ENCODE assay signal across 10 mouse cellular contexts in the genomic region with DNA sequence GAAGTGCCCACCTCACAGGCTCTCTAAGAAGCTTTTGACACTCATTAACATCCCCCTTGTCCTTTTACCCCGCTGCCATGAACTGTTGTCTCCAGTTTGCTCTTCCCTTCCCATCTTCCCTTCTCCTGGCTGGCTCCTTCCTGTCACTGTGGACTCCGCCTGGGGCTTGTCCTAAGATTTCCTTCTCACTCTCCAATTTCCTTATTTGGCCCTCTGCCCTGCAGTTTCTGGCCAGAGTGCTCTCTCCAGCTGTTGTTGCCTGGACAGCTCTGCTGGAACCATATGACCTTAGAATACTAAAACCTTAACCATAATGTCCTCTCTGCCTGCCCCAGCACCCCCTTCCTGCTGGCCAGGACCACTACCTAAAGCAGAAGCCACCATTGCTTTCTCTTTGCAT. TPM values are rescaled to one million over a fixed set of nuclear protein-coding genes. Genes with fewer than 3 reads are reported as not detected.
DNase-seq lines count a peak whose midpoint lies in the region; ATAC-seq and TF ChIP-seq lines count a peak whose summit lies in the region.
"Had no signal": no experiment of that assay in that cellular context is flagged by ENCODE, and none has a peak within 500 bp of the region (broad histone marks: within the 10 kb centered on the region; RNA-seq: fewer than 3 reads in every experiment).

No protein-coding gene starts in this region.

- no peak for ATAC-seq in intestine, postnatal 0 days
- ATAC-seq in hindbrain, embryonic 14.5 days (ENCODE audit: low FRiP score) = no peak
- ATAC-seq in CD4-positive, CD25-positive, alpha-beta regulatory T cell, adult 4 months = no peak

- 0 out of 2 replicates have a peak overlapping the region, but pooled peaks have one; percentile 15 for H3K27ac ChIP-seq in intestine, postnatal 0 days (ENCODE audit: low read depth, low read length)
- no peak overlapping the region for H3K27ac ChIP-seq in hindbrain, embryonic 14.5 days
- H3K27ac ChIP-seq: hindbrain, embryonic 15.5 days; neural tube, embryonic 13.5 days had no signal

- TF ChIP-seq CTCF in intestine, postnatal 0 days (IDR thresholded peaks at IDR 0.05; ENCODE audit: low read depth) = no peak

- 0 out of 2 replicates have a peak, but pooled peaks cover 4% of the 10 kb centered on the region for H3K4me1 ChIP-seq in intestine, postnatal 0 days (replicated peaks; ENCODE audit: control insufficient read depth, insufficient read depth, low read length)
- H3K4me1 ChIP-seq in hindbrain, embryonic 14.5 days (replicated peaks; ENCODE audit: control insufficient read depth, insufficient read depth, low read length) = no peaks in the 10 kb centered on the region
- H3K4me1 ChIP-seq: hindbrain, embryonic 15.5 days; neural tube, embryonic 13.5 days had no signal

- H3K27me3 ChIP-seq in intestine, postnatal 0 days (replicated peaks; ENCODE audit: control insufficient read depth, insufficient read depth, low read length) = no peaks in the 10 kb centered on the region
- H3K27me3 ChIP-seq in hindbrain, embryonic 14.5 days (ENCODE audit: control insufficient read depth, insufficient read depth, low read length) = no peaks in the 10 kb centered on the region
- H3K27me3 ChIP-seq: hindbrain, embryonic 15.5 days; neural tube, embryonic 13.5 days had no signal

- H3K9ac ChIP-seq in intestine, postnatal 0 days (ENCODE audit: low read depth, low read length) = no peak overlapping the region
- no peak overlapping the region for H3K9ac ChIP-seq in hindbrain, embryonic 14.5 days
- H3K9ac ChIP-seq: hindbrain, embryonic 15.5 days; neural tube, embryonic 13.5 days had no signal

- H3K4me2 ChIP-seq in intestine, postnatal 0 days (replicated peaks; ENCODE audit: low read depth) = no peak overlapping the region
- no peak overlapping the region for H3K4me2 ChIP-seq in hindbrain, embryonic 14.5 days (replicated peaks)
- H3K4me2 ChIP-seq: hindbrain, embryonic 15.5 days; neural tube, embryonic 13.5 days had no signal

- WGBS in intestine, postnatal 0 days = 32% methylated on average over 2 of the region's 2 CpGs
- WGBS in hindbrain, embryonic 14.5 days = 49% methylated on average over 2 of the region's 2 CpGs

- H3K4me3 ChIP-seq in intestine, postnatal 0 days (ENCODE audit: low read depth, low read length) = no peak overlapping the region
- no peak overlapping the region for H3K4me3 ChIP-seq in hindbrain, embryonic 14.5 days (replicated peaks; ENCODE audit: low read length)
- H3K4me3 ChIP-seq: hindbrain, embryonic 15.5 days; neural tube, embryonic 13.5 days had no signal

- DNase-seq in adrenal gland, adult 2 months = peak; percentile 46
- no peak for DNase-seq in adrenal gland, adult 8-10 months
- peak; percentile 36 for DNase-seq in fibroblast of lung, adult 2 months (ENCODE audit: low read depth)
- DNase-seq in lung, postnatal 10 days = peak; percentile 91
- no peak for DNase-seq in embryo, embryonic 10 days (ENCODE audit: low spot score)
- DNase-seq in hindbrain, embryonic 14.5 days (ENCODE audit: low spot score) = no peak

- no peaks in the 10 kb centered on the region for H3K9me3 ChIP-seq in intestine, postnatal 0 days (ENCODE audit: control insufficient read depth)
- no peaks in the 10 kb centered on the region for H3K9me3 ChIP-seq in hindbrain, embryonic 14.5 days (ENCODE audit: control insufficient read depth, low read length)
- H3K9me3 ChIP-seq: hindbrain, embryonic 15.5 days; neural tube, embryonic 13.5 days had no signal

- H3K36me3 ChIP-seq in intestine, postnatal 0 days (ENCODE audit: control insufficient read depth, insufficient read depth) = no peaks in the 10 kb centered on the region
- no peaks in the 10 kb centered on the region for H3K36me3 ChIP-seq in hindbrain, embryonic 14.5 days (replicated peaks; ENCODE audit: control insufficient read depth, insufficient read depth)
- H3K36me3 ChIP-seq: hindbrain, embryonic 15.5 days; neural tube, embryonic 13.5 days had no signal

RNA-seq across cellular contexts. Expression of gene Fads2, which starts 33.1 kb away (rescaled TPM):
- 1,000 to 10,000 TPM; 1,573 to 1,677 TPM for total RNA-seq in adrenal gland, adult 2 months (2021)
- polyA plus RNA-seq in adrenal gland, adult 2 months (2012; rRNA removed) = 836 and 1,349 TPM in 2 replicates
- 1,000 to 10,000 TPM; 1,620 to 2,476 (median 1,986) TPM for total RNA-seq in adrenal gland, adult 8-10 months (2022)
- 46.8 and 54.2 TPM in 2 replicates for polyA plus RNA-seq in intestine, postnatal 0 days (2015; fragmentation: Nextera tagmentation; extraction: Ambion mirVana)
- 70.5 and 87.5 TPM in 2 replicates for polyA plus RNA-seq in hindbrain, embryonic 14.5 days (2014; fragmentation: Nextera tagmentation; extraction: Ambion mirVana)
- polyA plus RNA-seq in CD4-positive, CD25-positive, alpha-beta regulatory T cell, adult 4 months (2017; shearing (Covaris generic)) = under 1 TPM in 1 of 2 experiments, not detected in 1; 0.34 TPM

RNA-seq across cellular contexts. Expression of gene Fads1, which starts 48.0 kb away (rescaled TPM):
- 1,000 to 10,000 TPM in 1 of 2 experiments, 100 to 1,000 TPM in 1; 745 to 1,239 TPM for total RNA-seq in adrenal gland, adult 2 months (2021)
- 203 and 332 TPM in 2 replicates for polyA plus RNA-seq in adrenal gland, adult 2 months (2012; rRNA removed)
- total RNA-seq in adrenal gland, adult 8-10 months (2022) = 1,000 to 10,000 TPM in 2 of 4 experiments, 100 to 1,000 TPM in 2; 923 to 1,535 (median 1,260) TPM
- 26.9 and 29.8 TPM in 2 replicates for polyA plus RNA-seq in intestine, postnatal 0 days (2015; fragmentation: Nextera tagmentation; extraction: Ambion mirVana)
- polyA plus RNA-seq in hindbrain, embryonic 14.5 days (2014; fragmentation: Nextera tagmentation; extraction: Ambion mirVana) = 148 and 156 TPM in 2 replicates
- polyA plus RNA-seq in CD4-positive, CD25-positive, alpha-beta regulatory T cell, adult 4 months (2017; shearing (Covaris generic)) = 1 to 10 TPM; 4.9 to 6.8 TPM

Comparison
In these comparisons a context has a peak if more than half of its experiments do, and no peak if none do; other contexts are left out.
1. DNase-seq: peak in adrenal gland, adult 2 months (single experiment), fibroblast of lung, adult 2 months (single experiment) and lung, postnatal 10 days (single experiment); none in adrenal gland, adult 8-10 months (single experiment), embryo, embryonic 10 days (single experiment) and hindbrain, embryonic 14.5 days (single experiment).
2. RNA of gene Fads2, which starts 33.1 kb away (polyA plus RNA-seq): 836 to 1,349 TPM in adrenal gland, adult 2 months, 70.5 to 87.5 TPM in hindbrain, embryonic 14.5 days and 46.8 to 54.2 TPM in intestine, postnatal 0 days; 0.34 TPM in CD4-positive, CD25-positive, alpha-beta regulatory T cell, adult 4 months; every median in the first group is over 10 times any median in the second.